Mouse (Mus musculus) heart, adult 2 months (tissue): ENCODE measurements at regions not wholly inside any gene's neighbourhood (a gene's known extent, or its start where the extent isn't known, plus 50 kb on each side); places are given as distances from the start of the nearest gene placed in this dataset.

Source experiments
- CTCF ChIP-seq: fragments of 200-600 bp; IDR thresholded peaks from 2 replicates; pipeline ENCODE4 v1.8.1; 2022; ENCODE audit warnings: antibody characterized with exemption, mild to moderate bottlenecking, moderate library complexity
- POLR2A ChIP-seq: fragments of 200-500 bp; IDR thresholded peaks from 2 replicates; pipeline ENCODE4 v1.6.1; 2011; ENCODE audit warnings: mild to moderate bottlenecking, low read depth, low read length, control low read depth; ENCODE audit not compliant: insufficient read depth

GRCm38 (mm10) chr6:66472697-66473096 is 62.5 kb upstream of the Mad2l1 start:
- TF ChIP-seq CTCF, result no peak
- TF ChIP-seq POLR2A, result no peak
